In the genomic region with DNA sequence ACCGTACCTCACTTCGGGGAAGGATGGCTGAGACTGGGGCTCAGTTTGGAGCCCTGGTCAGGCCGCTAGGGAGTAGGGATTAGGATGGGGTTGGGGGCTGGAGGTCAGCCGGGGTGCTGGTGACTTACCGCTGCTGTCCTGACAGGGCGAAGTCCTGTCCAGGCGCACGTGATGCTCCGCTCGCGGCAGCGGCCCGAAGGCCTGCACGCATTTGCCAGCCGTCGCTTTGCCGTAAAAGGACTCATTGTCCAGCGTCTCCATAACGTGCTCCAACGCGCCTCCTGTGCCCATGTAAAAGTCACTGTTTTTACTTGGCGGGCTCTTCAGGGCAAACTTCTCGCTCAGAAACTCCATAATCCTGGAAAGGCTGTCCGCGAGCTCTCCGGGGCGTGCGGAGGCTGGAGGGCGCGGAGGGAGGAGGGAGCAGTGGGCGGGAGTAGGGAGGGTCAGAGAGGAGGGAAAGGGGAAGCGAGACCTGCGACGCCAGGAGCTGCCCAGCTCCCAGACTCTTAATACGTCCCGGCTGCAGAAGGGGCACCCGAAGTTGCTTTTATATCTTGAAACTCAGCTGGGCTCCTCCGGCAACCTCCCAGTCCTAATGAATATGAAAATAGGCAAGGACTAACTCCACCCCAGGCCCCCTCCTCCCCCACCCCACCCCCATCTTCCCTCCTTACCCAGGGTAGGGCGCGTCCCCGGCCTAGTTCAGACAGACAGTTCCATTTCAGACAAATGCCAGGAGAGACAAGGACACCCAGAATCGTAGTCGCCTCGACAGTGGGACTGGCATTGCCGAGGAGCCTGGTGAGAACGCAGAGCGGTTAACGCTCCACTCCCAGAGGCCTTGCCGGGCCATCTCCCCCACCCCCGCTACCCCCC, we compare ENCODE assay signal across 8 mouse cellular contexts. TPM values are rescaled to one million over a fixed set of nuclear protein-coding genes. Genes with fewer than 3 reads are reported as not detected.
DNase-seq lines count a peak whose midpoint lies in the region; ATAC-seq lines count a peak whose summit lies in the region.

No protein-coding gene starts in this region.

- H3K4me3 ChIP-seq in heart, embryonic 10.5 days, result peak overlapping the region; percentile 58
- peak overlapping the region; percentile 54 for H3K4me3 ChIP-seq in embryonic facial prominence, embryonic 15.5 days (replicated peaks)
- H3K4me3 ChIP-seq in hindbrain, embryonic 15.5 days, result peak overlapping the region; percentile 18
- H3K4me3 ChIP-seq in neural tube, embryonic 14.5 days (ENCODE audit: low read depth, low read length), result peak overlapping the region; percentile 11; the same call in 1 of the 2 replicates

- intact Hi-C loops in heart, postnatal 25 days (cut with DNase I), result no loop called here

- DNase-seq in heart, embryonic 10.5 days (ENCODE audit: low spot score), result peak; percentile 84
- no peak for DNase-seq in heart, postnatal 25 days (ENCODE audit: low spot score)
- peak; percentile 29 for DNase-seq in liver
- DNase-seq in spleen, postnatal 4 days (ENCODE audit: low spot score in 2 of 2), result no peak
- no peak for DNase-seq in cerebellum, adult 11 months

- H3K4me1 ChIP-seq in heart, embryonic 10.5 days, result peaks cover 19% of the 10 kb centered on the region; the same call in 1 of the 2 replicates
- peaks cover 11% of the 10 kb centered on the region; the same call in 1 of the 2 replicates for H3K4me1 ChIP-seq in embryonic facial prominence, embryonic 15.5 days
- H3K4me1 ChIP-seq in hindbrain, embryonic 15.5 days (replicated peaks), result peaks cover 13% of the 10 kb centered on the region; the same call in 1 of the 2 replicates
- no peaks in the 10 kb centered on the region; the same call in 1 of the 2 replicates for H3K4me1 ChIP-seq in neural tube, embryonic 14.5 days (ENCODE audit: control insufficient read depth, insufficient read depth, low read length)

- WGBS in heart, embryonic 10.5 days, result under 1% methylated on average over 50 of the region's 50 CpGs
- WGBS in embryonic facial prominence, embryonic 15.5 days, result under 1% methylated on average over 49 of the region's 50 CpGs
- under 1% methylated on average over 50 of the region's 50 CpGs for WGBS in hindbrain, embryonic 15.5 days
- WGBS in neural tube, embryonic 14.5 days, result under 1% methylated on average over 50 of the region's 50 CpGs

- ATAC-seq in embryonic facial prominence, embryonic 15.5 days (ENCODE audit: insufficient number of reproducible peaks, low FRiP score, low TSS enrichment, low read depth), result peak; percentile 91
- peak; percentile 55; the same call in 1 of the 2 replicates for ATAC-seq in hindbrain, embryonic 15.5 days (ENCODE audit: low FRiP score, low read depth)
- peak; percentile 56 for ATAC-seq in neural tube, embryonic 14.5 days (ENCODE audit: low read depth)

- H3K4me2 ChIP-seq in embryonic facial prominence, embryonic 15.5 days (replicated peaks), result peak overlapping the region; percentile 46
- H3K4me2 ChIP-seq in hindbrain, embryonic 15.5 days, result peak overlapping the region; percentile 46
- H3K4me2 ChIP-seq in neural tube, embryonic 14.5 days (ENCODE audit: low read depth, low read length), result peak overlapping the region; percentile 22; the same call in 1 of the 2 replicates

- H3K36me3 ChIP-seq in heart, embryonic 10.5 days, result no peaks in the 10 kb centered on the region
- H3K36me3 ChIP-seq in embryonic facial prominence, embryonic 15.5 days, result no peaks in the 10 kb centered on the region
- no peaks in the 10 kb centered on the region for H3K36me3 ChIP-seq in hindbrain, embryonic 15.5 days
- H3K36me3 ChIP-seq in neural tube, embryonic 14.5 days (ENCODE audit: control insufficient read depth, insufficient read depth, low read length), result no peaks in the 10 kb centered on the region

- H3K9me3 ChIP-seq in heart, embryonic 10.5 days, result no peaks in the 10 kb centered on the region
- H3K9me3 ChIP-seq in embryonic facial prominence, embryonic 15.5 days (replicated peaks), result no peaks in the 10 kb centered on the region
- H3K9me3 ChIP-seq in hindbrain, embryonic 15.5 days, result no peaks in the 10 kb centered on the region
- H3K9me3 ChIP-seq in neural tube, embryonic 14.5 days (ENCODE audit: control insufficient read depth, low read length), result no peaks in the 10 kb centered on the region

- H3K9ac ChIP-seq in embryonic facial prominence, embryonic 15.5 days, result peak overlapping the region; percentile 67
- no peak overlapping the region for H3K9ac ChIP-seq in hindbrain, embryonic 15.5 days
- no peak overlapping the region for H3K9ac ChIP-seq in neural tube, embryonic 14.5 days (replicated peaks; ENCODE audit: low read depth, low read length)

- peaks cover 66% of the 10 kb centered on the region for H3K27me3 ChIP-seq in heart, embryonic 10.5 days (ENCODE audit: insufficient read depth, poor library complexity, severe bottlenecking)
- peaks cover 35% of the 10 kb centered on the region for H3K27me3 ChIP-seq in embryonic facial prominence, embryonic 15.5 days
- H3K27me3 ChIP-seq in hindbrain, embryonic 15.5 days, result peaks cover 63% of the 10 kb centered on the region
- peaks cover 57% of the 10 kb centered on the region for H3K27me3 ChIP-seq in neural tube, embryonic 14.5 days (ENCODE audit: control insufficient read depth, insufficient read depth, low read length)

- peak overlapping the region; percentile 69 for H3K27ac ChIP-seq in heart, embryonic 10.5 days
- peak overlapping the region; percentile 93 for H3K27ac ChIP-seq in embryonic facial prominence, embryonic 15.5 days (replicated peaks)
- no peak overlapping the region for H3K27ac ChIP-seq in hindbrain, embryonic 15.5 days (replicated peaks)
- H3K27ac ChIP-seq in neural tube, embryonic 14.5 days (ENCODE audit: low read depth, low read length), result no peak overlapping the region

RNA-seq across cellular contexts. Expression of gene Alx1, which starts 1.5 kb away (rescaled TPM):
- polyA plus RNA-seq in heart, embryonic 10.5 days (2016; fragmentation: Nextera tagmentation; extraction: Ambion mirVana), result 3.0 and 14.9 TPM in 2 replicates
- total RNA-seq in heart, postnatal 25 days (2021), result not detected
- 101 and 118 TPM in 2 replicates for polyA plus RNA-seq in embryonic facial prominence, embryonic 15.5 days (2015; fragmentation: Nextera tagmentation; extraction: Ambion mirVana)
- polyA plus RNA-seq in hindbrain, embryonic 15.5 days (2015; fragmentation: Nextera tagmentation; extraction: Ambion mirVana), result 0.12 and 0.22 TPM in 2 replicates
- 0.23 TPM in 1 of 2 replicates, not detected in the other for polyA plus RNA-seq in neural tube, embryonic 14.5 days (2014; fragmentation: Nextera tagmentation; extraction: Ambion mirVana)

Comparison
In these comparisons a context has a peak if more than half of its experiments do, and no peak if none do; other contexts are left out.
1. DNase-seq: peak in heart, embryonic 10.5 days (single experiment) and liver (single experiment); none in heart, postnatal 25 days (single experiment), spleen, postnatal 4 days (0 of 2) and cerebellum, adult 11 months (single experiment).
2. H3K27ac ChIP-seq: peak in heart, embryonic 10.5 days (single experiment) and embryonic facial prominence, embryonic 15.5 days (single experiment); none in hindbrain, embryonic 15.5 days (single experiment) and neural tube, embryonic 14.5 days (single experiment).
3. Peak in every context shown above with its lines, with median percentiles within 50 percentile points of each other: H3K4me3 ChIP-seq, ATAC-seq and H3K4me2 ChIP-seq.